Mouse (Mus musculus) hematopoietic stem cell, adult 5-6 weeks (primary cell): ENCODE measurements at regions not wholly inside any gene's neighbourhood (a gene's known extent, or its start where the extent isn't known, plus 50 kb on each side); places are given as distances from the start of the nearest gene placed in this dataset.

ENCODE experiments used
- ATAC-seq, 2 experiments: fragments of 125-278 bp in 1 of 2; replicated peaks in 1 of 2; 2 replicates each; pipeline ENCODE4 v1.8.0; 2016 to 2017; ENCODE audit warnings: inconsistent platforms in 2 of 2, mild to moderate bottlenecking in 2 of 2, moderate number of reproducible peaks in 2 of 2, low read depth in 1 of 2, moderate TSS enrichment in 1 of 2; ENCODE audit not compliant: low FRiP score in 2 of 2, poor library complexity in 2 of 2, severe bottlenecking in 2 of 2, insufficient read depth in 1 of 2, low TSS enrichment in 1 of 2

GRCm38 (mm10) chr1:185865945-185866344, 251.2 kb downstream of the Lyplal1 start:
- ATAC-seq, result no peak

DNA sequence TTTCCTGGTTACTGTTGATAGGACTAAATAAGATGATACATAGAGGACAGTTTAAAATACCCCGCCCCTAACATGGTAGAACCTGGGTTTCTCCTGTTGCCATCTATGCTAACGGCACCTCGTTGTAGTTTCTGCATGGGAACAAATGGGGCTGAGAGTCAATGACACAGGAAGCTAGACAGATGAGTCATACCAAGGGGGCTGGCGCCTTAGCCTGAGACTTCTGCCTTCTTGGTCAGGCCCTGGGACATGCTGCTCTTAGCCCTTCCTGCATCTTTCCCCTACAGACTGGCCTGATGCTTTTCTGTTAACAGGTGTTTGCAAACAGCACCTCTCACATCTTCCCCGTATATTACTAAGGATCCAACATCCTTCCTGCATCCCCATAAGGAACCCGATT, 250.5 kb downstream of the Lyplal1 start:
- ATAC-seq, result no peak

DNA sequence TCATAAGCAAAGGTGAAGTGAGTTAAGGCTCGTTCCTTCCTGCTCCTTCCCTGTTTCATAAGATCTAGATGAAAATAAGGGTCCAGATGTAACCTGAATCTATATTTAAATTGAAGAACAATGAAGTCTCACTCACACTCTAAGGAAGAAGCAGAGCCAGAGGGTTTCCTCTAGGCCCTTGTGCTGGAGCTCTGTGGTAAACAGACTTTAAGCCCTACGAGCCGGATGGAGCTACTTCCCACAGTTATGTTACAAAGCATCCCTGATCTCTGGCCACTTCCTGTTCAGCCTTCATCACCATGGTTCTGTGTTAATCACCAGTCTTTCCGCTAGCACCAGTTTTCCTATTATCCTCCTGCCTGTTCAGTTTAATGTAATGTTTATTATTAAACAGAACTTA, 250.1 kb downstream of the Lyplal1 start:
- ATAC-seq, result no peak

GRCm38 (mm10) chr1:185868721-185869120, 248.4 kb downstream of the Lyplal1 start:
- no peak for ATAC-seq

DNA sequence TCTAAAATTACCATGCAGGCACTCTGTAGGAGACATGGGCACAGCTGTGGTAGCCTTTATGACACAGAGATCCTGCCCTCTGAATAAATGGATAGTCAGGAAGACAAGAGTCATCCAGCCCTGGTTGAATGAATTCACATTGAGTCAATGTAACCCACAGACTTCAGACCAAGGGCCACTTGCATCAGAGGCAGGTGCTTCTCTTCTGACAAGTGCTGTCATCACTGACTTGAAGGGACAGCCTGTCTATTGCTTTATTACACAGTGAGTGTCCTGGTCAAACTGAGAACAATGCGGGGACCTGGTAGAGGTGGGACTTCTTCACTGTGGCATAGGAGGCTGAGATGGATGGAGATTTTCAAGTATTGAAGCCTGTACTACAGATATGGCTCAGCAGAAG, 230.1 kb downstream of the Lyplal1 start:
- ATAC-seq, result peak in 1 of 2 experiments; percentile 12; a peak in 1 of 4 replicates

GRCm38 (mm10) chr1:185891814-185892213, 225.3 kb downstream of the Lyplal1 start:
- ATAC-seq, result no peak

- no peak for ATAC-seq
Observed at GRCm38 (mm10) chr1:185893421-185893820, 223.7 kb downstream of the Lyplal1 start.

DNA sequence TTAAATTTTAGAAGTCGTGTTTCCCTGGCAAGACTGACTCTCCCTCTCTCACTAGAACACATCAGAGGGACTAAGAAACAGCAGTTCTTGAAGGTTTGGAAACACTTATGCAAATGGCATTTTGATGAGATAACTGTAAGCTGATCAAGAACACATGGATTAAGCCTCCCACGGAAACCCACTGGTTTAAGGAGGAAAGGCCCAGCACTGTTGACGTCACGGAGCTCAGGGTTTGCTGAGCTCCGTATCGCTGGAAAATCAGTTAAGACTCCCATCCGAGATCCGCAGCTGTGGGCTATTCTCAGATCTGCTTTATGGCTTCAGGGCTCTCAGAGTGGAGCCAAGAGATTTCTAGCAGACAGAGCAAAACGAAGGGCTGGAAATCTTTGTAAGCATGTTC, 218.6 kb downstream of the Lyplal1 start:
- no peak for ATAC-seq

GRCm38 (mm10) chr1:185900316-185900715, 216.8 kb downstream of the Lyplal1 start:
- no peak for ATAC-seq

- no peak for ATAC-seq
Observed at GRCm38 (mm10) chr1:185902395-185902794, 214.7 kb downstream of the Lyplal1 start.

DNA sequence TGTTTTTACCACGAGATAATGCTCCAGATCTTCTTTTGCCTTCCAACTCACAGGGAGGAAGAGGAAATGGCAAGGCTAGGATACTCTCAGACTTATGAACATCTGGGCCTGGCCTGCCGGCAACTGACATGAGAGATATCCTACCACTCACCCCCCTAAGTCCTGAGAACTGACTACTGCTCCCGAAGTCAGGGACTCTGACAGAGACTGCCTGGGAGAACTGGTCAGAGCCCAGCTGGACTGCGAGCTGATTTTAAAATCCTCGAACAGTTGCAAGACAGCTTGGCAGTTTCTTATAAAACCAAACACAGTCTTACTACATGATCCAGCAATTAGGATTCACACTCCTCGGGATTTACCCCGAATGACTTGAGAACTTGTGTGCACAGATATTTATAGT, 211.4 kb downstream of the Lyplal1 start:
- no peak for ATAC-seq

DNA sequence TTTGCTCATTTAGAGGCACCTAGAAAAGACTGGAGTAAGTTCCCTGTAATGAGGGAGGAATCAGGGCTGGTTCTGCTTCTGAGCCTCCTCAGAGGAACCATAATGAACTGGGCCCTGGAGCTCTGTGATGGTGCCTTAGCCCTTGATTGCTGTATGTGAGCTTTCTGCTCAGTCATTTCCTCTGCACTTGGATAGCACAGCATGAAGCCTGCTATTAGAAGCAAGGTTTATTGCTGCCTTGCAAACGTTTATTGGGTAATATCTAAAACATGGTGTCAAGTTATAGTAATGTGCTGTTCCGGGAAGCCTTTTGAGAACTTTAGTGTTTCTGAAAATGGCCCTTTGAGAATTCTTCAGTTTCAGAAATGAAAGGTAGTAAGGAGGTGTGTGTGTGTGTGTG, 201.5 kb downstream of the Lyplal1 start:
- ATAC-seq, result no peak; a peak in 1 of 4 replicates

DNA sequence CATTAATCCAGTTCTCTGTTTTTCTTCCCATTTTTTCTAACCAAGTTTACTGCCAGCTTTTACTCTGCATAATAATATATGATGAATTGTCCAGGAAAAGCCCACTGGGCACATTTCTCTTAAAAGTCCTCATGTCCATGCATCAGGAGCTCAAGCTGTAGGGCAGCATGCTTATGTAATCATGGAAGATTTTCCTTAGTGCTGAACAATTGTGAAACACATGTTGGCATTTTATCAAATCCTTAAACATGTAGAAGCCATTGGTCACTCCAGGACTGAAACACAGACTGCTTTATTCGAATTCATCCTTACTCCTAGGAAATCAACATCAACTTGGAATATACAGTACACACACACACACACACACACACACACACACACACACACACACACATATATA, 198.4 kb downstream of the Lyplal1 start:
- no peak for ATAC-seq

DNA sequence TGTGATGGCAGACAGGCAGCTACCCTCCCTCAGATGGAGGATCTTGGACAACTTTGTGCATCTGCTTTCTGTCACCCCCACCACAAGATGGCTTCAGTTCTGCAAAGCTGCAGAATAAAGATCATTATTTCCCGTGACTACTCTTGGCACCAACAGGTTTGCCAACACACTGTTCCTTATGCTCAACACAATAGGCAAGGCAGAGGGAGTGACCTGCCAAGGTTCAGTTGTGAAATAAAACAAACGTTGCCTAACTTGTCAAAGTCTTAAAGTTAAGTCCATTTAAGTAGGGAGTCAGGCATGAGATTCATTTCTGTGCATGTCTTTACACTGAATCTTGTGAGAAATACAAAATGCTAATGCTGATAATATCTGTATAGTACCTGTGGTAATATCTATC, 193.4 kb downstream of the Lyplal1 start:
- ATAC-seq, result no peak

- no peak for ATAC-seq
Observed at GRCm38 (mm10) chr1:185929000-185929399, 188.1 kb downstream of the Lyplal1 start.

DNA sequence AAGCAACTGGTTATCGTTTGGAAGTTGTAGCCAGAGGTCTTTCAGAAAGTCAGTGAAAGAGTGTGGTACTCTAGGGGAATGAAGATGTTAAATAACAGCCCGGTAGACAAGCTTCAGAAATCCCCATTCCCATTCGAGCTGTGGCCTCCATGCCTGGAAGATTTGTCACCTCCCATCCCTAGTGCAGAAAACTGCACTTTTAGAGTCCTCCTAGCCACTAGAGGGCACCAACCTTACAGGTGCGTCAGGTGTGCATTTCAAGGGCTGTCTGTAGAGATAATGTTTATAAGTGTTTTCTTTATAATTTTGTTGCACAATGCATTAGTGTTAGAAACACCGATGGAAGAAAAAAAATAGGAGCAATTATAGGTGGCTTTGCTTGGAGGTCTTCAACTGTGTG, 187.3 kb downstream of the Lyplal1 start:
- no peak for ATAC-seq

DNA sequence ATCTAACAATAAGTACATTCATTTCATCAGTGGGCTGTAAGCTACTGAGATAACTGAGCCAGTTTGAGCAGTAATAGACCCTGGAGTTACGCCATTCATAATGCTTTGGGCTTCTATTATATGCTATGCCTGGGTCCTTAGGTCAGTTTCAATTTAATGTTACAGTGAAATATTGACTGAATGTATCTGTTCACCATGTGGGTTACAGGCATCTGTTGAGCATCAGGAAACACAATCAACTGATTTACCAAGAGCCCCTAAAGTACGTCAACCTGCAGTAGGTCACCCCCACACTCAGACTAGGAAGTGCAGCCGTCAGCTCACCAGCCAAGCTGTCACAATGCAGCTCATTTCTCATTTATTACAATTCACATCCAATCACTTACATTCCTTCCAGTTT, 183.5 kb downstream of the Lyplal1 start:
- no peak for ATAC-seq

DNA sequence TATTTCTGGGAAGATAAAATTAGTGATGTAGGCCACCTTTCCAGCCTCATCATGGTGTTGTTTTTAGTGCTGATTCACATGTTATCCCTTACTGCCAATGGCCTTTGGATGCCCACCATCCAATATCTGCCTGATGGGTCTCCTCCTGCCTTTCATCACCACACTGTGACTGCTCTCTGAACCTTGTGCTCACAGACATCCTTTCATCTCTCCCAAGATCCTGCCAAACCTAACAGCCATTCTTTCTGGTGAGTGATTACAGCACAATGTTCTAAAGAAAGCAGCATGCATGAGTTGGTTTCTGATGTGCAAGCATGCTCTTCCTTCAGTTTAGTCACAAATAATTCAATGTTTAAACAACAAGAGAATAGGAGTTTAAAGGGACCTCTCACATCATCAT, 180.1 kb downstream of the Lyplal1 start:
- no peak for ATAC-seq

- ATAC-seq, result no peak
Observed at GRCm38 (mm10) chr1:185939914-185940313, 177.2 kb downstream of the Lyplal1 start.

- no peak for ATAC-seq
Observed at GRCm38 (mm10) chr1:185940511-185940910, 176.6 kb downstream of the Lyplal1 start.
